Mouse (Mus musculus) C2C12 (cell line): ENCODE measurements around the gene Mep1a.

Experiments
- CTCF ChIP-seq: IDR thresholded peaks from one replicate; pipeline ENCODE4 v1.5.1; 2011; ENCODE audit not compliant: control insufficient read depth, insufficient read depth, insufficient read length
- MAX ChIP-seq: IDR thresholded peaks from one replicate; pipeline ENCODE4 v1.6.1; 2011; ENCODE audit warnings: mild to moderate bottlenecking, control low read depth
- MYOD1 ChIP-seq: IDR thresholded peaks from one replicate; pipeline ENCODE4 v1.6.1; 2011; ENCODE audit warnings: low read depth; ENCODE audit not compliant: control insufficient read depth, insufficient read length
- USF1 ChIP-seq: IDR thresholded peaks from one replicate; pipeline ENCODE4 v1.6.1; 2011; ENCODE audit warnings: low read depth, mild to moderate bottlenecking, control low read depth, moderate library complexity

GRCm38 (mm10) chr17:43501223-43501622, 1.4 kb downstream of the Mep1a start:
- TF ChIP-seq CTCF = no peak
- TF ChIP-seq USF1 = no peak
- TF ChIP-seq MYOD1 = no peak
- no peak for TF ChIP-seq MAX
